Mouse (Mus musculus): ENCODE measurements around the gene Gm11756.
"Not testable (repeated sequence)": the region's sequence is repeated elsewhere in the genome, so short reads cannot be mapped to it uniquely, and the experiment has no call there.

The Gm11756 gene

DNA sequence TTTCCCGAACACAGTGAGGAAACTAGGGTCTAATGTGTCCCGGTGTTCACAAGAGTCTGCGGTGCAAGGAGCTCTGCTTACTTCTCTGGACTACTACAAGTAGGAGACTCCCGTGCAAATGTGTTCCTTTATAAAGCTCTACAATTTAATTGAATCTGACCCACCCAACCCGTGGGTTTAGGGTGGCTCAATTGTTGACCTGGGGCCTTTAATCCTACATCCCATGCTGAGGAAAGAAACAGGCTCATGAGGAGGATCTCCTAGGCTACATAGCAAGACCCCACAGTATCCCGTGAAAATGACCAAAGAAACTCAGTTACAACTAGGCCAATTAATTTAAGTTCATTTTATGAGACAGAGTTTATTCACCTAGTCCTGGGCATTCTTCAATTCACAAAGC is at the start of gene Gm11756:
Gm11756 (minus strand) TSS at position 101 of the 400 bp plus-strand sequence.
- DNase-seq = not testable (repeated sequence)

DNA sequence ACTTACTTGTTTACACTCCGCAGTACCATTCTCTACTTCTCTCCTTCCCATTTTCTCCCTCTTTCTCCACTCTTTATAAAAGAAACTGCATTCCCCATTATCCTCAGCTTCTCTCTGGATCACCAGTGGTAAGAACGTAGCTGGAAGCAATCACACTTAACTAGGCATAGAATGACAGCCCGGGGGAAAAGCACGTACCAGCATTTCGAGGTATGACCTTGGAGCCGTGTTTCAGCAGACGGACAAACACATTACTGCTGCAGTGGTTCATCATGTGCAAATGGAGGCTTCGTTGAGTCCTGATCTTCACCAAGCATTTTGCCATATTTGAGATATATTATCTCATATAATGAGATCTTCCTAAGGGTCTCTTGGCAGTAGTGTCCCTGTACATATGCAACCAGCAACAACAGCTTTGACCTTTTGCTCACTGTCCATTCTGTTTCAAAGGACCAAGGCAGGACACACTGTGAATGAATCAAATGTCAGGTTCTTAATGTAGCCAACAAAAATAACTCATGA is 29.9 kb upstream of the Gm11756 start, which contains the start of gene 2310002L09Rik:
2310002L09Rik (minus strand) TSS at position 472 of the 522 bp plus-strand sequence.
- DNase-seq = no peak

DNA sequence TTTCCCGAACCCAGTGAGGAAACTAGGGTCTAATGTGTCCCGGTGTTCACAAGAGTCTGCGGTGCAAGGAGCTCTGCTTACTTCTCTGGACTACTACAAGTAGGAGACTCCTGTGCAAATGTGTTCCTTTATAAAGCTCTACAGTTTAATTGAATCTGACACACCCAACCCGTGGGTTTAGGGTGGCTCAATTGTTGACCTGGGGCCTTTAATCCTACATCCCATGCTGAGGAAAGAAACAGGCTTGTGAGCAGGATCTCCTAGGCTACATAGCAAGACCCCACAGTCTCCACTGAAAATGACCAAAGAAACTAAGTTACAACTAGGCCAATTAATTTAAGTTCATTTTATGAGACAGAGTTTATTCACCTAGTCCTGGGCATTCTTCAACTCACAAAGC is 14.7 kb downstream of the Gm11756 start, which contains the start of gene Gm13871:
Gm13871 (minus strand) TSS at position 101 of the 400 bp plus-strand sequence.
- DNase-seq = not testable (repeated sequence)

DNA sequence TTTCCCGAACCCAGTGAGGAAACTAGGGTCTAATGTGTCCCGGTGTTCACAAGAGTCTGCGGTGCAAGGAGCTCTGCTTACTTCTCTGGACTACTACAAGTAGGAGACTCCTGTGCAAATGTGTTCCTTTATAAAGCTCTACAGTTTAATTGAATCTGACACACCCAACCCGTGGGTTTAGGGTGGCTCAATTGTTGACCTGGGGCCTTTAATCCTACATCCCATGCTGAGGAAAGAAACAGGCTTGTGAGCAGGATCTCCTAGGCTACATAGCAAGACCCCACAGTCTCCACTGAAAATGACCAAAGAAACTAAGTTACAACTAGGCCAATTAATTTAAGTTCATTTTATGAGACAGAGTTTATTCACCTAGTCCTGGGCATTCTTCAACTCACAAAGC is 29.5 kb downstream of the Gm11756 start, which contains the start of gene Gm11757:
Gm11757 (minus strand) TSS at position 101 of the 400 bp plus-strand sequence.
- not testable (repeated sequence) for DNase-seq

DNA sequence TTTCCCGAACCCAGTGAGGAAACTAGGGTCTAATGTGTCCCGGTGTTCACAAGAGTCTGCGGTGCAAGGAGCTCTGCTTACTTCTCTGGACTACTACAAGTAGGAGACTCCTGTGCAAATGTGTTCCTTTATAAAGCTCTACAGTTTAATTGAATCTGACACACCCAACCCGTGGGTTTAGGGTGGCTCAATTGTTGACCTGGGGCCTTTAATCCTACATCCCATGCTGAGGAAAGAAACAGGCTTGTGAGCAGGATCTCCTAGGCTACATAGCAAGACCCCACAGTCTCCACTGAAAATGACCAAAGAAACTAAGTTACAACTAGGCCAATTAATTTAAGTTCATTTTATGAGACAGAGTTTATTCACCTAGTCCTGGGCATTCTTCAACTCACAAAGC is 44.4 kb downstream of the Gm11756 start, which contains the start of gene Gm11758:
Gm11758 (minus strand) TSS at position 101 of the 400 bp plus-strand sequence.
- not testable (repeated sequence) for DNase-seq
